Mouse (Mus musculus) intestine, postnatal 0 days (tissue): ENCODE data around the gene Rsph9. TPM values are rescaled to one million over a fixed set of nuclear protein-coding genes. Genes with fewer than 3 reads are reported as not detected.

Source experiments
- ATAC-seq: fragments of 200-750 bp; cut with Nextera tagmentation; 2 replicates; pipeline ENCODE4 v1.8.0; 2017; ENCODE audit warnings: mild to moderate bottlenecking, moderate TSS enrichment, moderate library complexity
- H3K27ac ChIP-seq: fragments of 300-500 bp; sonication (generic); 2 replicates; pipeline ENCODE4 v1.5.1; 2014; ENCODE audit warnings: mild to moderate bottlenecking, low read depth, low read length, moderate library complexity
- H3K27me3 ChIP-seq: fragments of 300-500 bp; sonication (generic); replicated peaks from 2 replicates; pipeline ENCODE4 v1.6.1; 2014; ENCODE audit warnings: low read length, mixed read lengths; ENCODE audit not compliant: control insufficient read depth, insufficient read depth
- H3K36me3 ChIP-seq: fragments of 300-500 bp; sonication (generic); 2 replicates; pipeline ENCODE4 v1.6.1; 2014; ENCODE audit warnings: mild to moderate bottlenecking, moderate library complexity; ENCODE audit not compliant: control insufficient read depth, insufficient read depth
- H3K4me1 ChIP-seq: fragments of 300-500 bp; sonication (generic); replicated peaks from 2 replicates; pipeline ENCODE4 v1.6.1; 2014; ENCODE audit warnings: antibody characterized with exemption, low read length, mixed read lengths; ENCODE audit not compliant: control insufficient read depth, insufficient read depth
- H3K4me2 ChIP-seq: fragments of 300-500 bp; sonication (generic); replicated peaks from 2 replicates; pipeline ENCODE4 v1.6.1; 2014; ENCODE audit warnings: low read depth, mild to moderate bottlenecking, moderate library complexity
- H3K4me3 ChIP-seq: fragments of 300-500 bp; sonication (generic); 2 replicates; pipeline ENCODE4 v1.5.1; 2014; ENCODE audit warnings: low read depth, low read length
- H3K9ac ChIP-seq: fragments of 300-500 bp; sonication (generic); 2 replicates; pipeline ENCODE4 v1.6.1; 2014; ENCODE audit warnings: mild to moderate bottlenecking, low read depth, low read length
- H3K9me3 ChIP-seq: fragments of 300-500 bp; sonication (generic); 2 replicates; pipeline ENCODE4 v1.6.1; 2016; ENCODE audit warnings: mixed run types; ENCODE audit not compliant: control insufficient read depth
- CTCF ChIP-seq: sonication (generic); IDR thresholded peaks from 2 replicates; pipeline ENCODE4 v1.5.1; 2016; ENCODE audit warnings: low read depth, mild to moderate bottlenecking, control low read depth, antibody characterized with exemption, moderate library complexity
- WGBS: fragments of 180-500 bp; shearing (Covaris S2); extraction: QIAGEN DNeasy Blood & Tissue Kit; methylation state at CpG from one replicate; pipeline ENCODE4 v1.1.7; 2014; 5-methylcytosine and 5-hydroxymethylcytosine counted together
- polyA plus RNA-seq: library from polyadenylated mRNA; unstranded; fragments of >200 nt; fragmentation: Nextera tagmentation; extraction: Ambion mirVana; gene quantifications from 2 replicates; pipeline ENCODE4 v1.2.1, GENCODE M21; 2015

Rsph9 gene
- polyA plus RNA-seq, 1 experiment from 2014 or later: 5.1 TPM

- ATAC-seq: 0 out of 2 replicates have a peak, but pooled peaks have one; percentile 9
- peaks cover 2% of the 10 kb centered on the region; the same call in 1 of the 2 replicates for H3K4me1 ChIP-seq
- H3K36me3 ChIP-seq: no peaks in the 10 kb centered on the region
- TF ChIP-seq CTCF: no peak
- H3K27ac ChIP-seq: no peak overlapping the region
- no peak overlapping the region for H3K9ac ChIP-seq
- no peaks in the 10 kb centered on the region for H3K27me3 ChIP-seq
- WGBS: 71% methylated on average over 7 of the region's 7 CpGs
- H3K4me3 ChIP-seq: no peak overlapping the region
- H3K9me3 ChIP-seq: no peaks in the 10 kb centered on the region
- no peak overlapping the region for H3K4me2 ChIP-seq
These were observed 62.4 kb downstream of the Rsph9 start for GRCm38 (mm10) chr17:46081657-46082056.

- no peak overlapping the region for H3K4me3 ChIP-seq
- H3K27me3 ChIP-seq: no peaks in the 10 kb centered on the region
- no peaks in the 10 kb centered on the region for H3K9me3 ChIP-seq
- H3K4me1 ChIP-seq: peaks cover 6% of the 10 kb centered on the region; the same call in 1 of the 2 replicates
- 0 out of 2 replicates have a peak, but pooled peaks have one; percentile 28 for ATAC-seq
- no peak overlapping the region for H3K27ac ChIP-seq
- no peak overlapping the region for H3K9ac ChIP-seq
- H3K36me3 ChIP-seq: no peaks in the 10 kb centered on the region
- H3K4me2 ChIP-seq: no peak overlapping the region
- TF ChIP-seq CTCF: no peak
- WGBS: 37% methylated on average over 5 of the region's 5 CpGs
These were observed 63.0 kb downstream of the Rsph9 start for GRCm38 (mm10) chr17:46081042-46081441.

- no peak for ATAC-seq
- no peak overlapping the region for H3K4me2 ChIP-seq
- H3K4me1 ChIP-seq: peaks cover 6% of the 10 kb centered on the region; the same call in 1 of the 2 replicates
- H3K36me3 ChIP-seq: no peaks in the 10 kb centered on the region
- no peak overlapping the region for H3K9ac ChIP-seq
- no peak for TF ChIP-seq CTCF
- 72% methylated on average over 7 of the region's 7 CpGs for WGBS
- H3K27me3 ChIP-seq: no peaks in the 10 kb centered on the region
- H3K27ac ChIP-seq: no peak overlapping the region
- no peak overlapping the region for H3K4me3 ChIP-seq
- H3K9me3 ChIP-seq: no peaks in the 10 kb centered on the region
These were observed 63.6 kb downstream of the Rsph9 start for GRCm38 (mm10) chr17:46080388-46080787.

- Histone ChIP-seq H3K4me1 (peaks cover 11% of the 10 kb centered on the region; the same call in 1 of the 2 replicates), H3K36me3 (no peaks in the 10 kb centered on the region)
These were observed 65.0 kb downstream of the Rsph9 start for GRCm38 (mm10) chr17:46079037-46079436.

GRCm38 (mm10) chr17:46077921-46078534 is 66.0 kb downstream of the Rsph9 start:
- Histone ChIP-seq H3K4me1 (0 out of 2 replicates have a peak, but pooled peaks cover 11% of the 10 kb centered on the region), H3K4me3 (no peak overlapping the region), H3K36me3 (no peaks in the 10 kb centered on the region), H3K27ac (no peak overlapping the region), H3K4me2 (no peak overlapping the region), H3K9ac (no peak overlapping the region), H3K9me3 (no peaks in the 10 kb centered on the region), H3K27me3 (no peaks in the 10 kb centered on the region)
- TF ChIP-seq CTCF: no peak
- ATAC-seq: no peak
- 90% methylated on average over 12 of the region's 12 CpGs for WGBS

More at GRCm38 (mm10) chr17:46079037-46079436, 65.0 kb downstream of the Rsph9 start:
- WGBS: 74% methylated on average over 2 of the region's 2 CpGs
- no peaks in the 10 kb centered on the region for H3K27me3 ChIP-seq
- no peak for ATAC-seq
- H3K9ac ChIP-seq: no peak overlapping the region
- no peak overlapping the region for H3K27ac ChIP-seq
- H3K4me3 ChIP-seq: no peak overlapping the region
- H3K9me3 ChIP-seq: no peaks in the 10 kb centered on the region
- TF ChIP-seq CTCF: peak; percentile 42
- H3K4me2 ChIP-seq: no peak overlapping the region

GRCm38 (mm10) chr17:46076260-46076551 is 67.8 kb downstream of the Rsph9 start:
- H3K27me3 ChIP-seq: no peaks in the 10 kb centered on the region
- no peak overlapping the region for H3K4me3 ChIP-seq
- ATAC-seq: no peak; the same call in 1 of the 2 replicates
- whole genome bisulfite sequencing: 30% methylated on average over 1 of the region's 1 CpGs
- no peak overlapping the region for H3K9ac ChIP-seq
- H3K4me2 ChIP-seq: no peak overlapping the region
- no peaks in the 10 kb centered on the region for H3K36me3 ChIP-seq
- H3K9me3 ChIP-seq: no peaks in the 10 kb centered on the region
- TF ChIP-seq CTCF: no peak
- H3K4me1 ChIP-seq: 0 out of 2 replicates have a peak, but pooled peaks cover 11% of the 10 kb centered on the region
- H3K27ac ChIP-seq: no peak overlapping the region
